Mouse (Mus musculus): ENCODE results near the gene Mllt10.

GRCm38 (mm10) chr2:18183079-18183478, 128.0 kb downstream of the Mllt10 start:
- TF ChIP-seq CTCF (IDR thresholded peaks at IDR 0.05; ENCODE audit: low read depth), result no peak
- TF ChIP-seq EP300 (optimal IDR thresholded peaks at IDR 0.05), result no peak
